Mouse (Mus musculus) forebrain, embryonic 10.5 days (tissue): ENCODE data around the gene Trmt1. TPM values are rescaled to one million over a fixed set of nuclear protein-coding genes. Genes with fewer than 3 reads are reported as not detected.

Source experiments
- DNase-seq: peaks from one replicate; pipeline ENCODE4 v3.0.0-alpha.2; 2017; ENCODE audit warnings: low spot score; ENCODE audit errors: extremely low spot score
- H3K27ac ChIP-seq: fragments of 300-500 bp; sonication (generic); 2 replicates; pipeline ENCODE4 v1.5.1; 2016; ENCODE audit warnings: mild to moderate bottlenecking
- H3K27me3 ChIP-seq: fragments of 300-500 bp; sonication (generic); 2 replicates; pipeline ENCODE4 v1.6.1; 2016; ENCODE audit warnings: mild to moderate bottlenecking; ENCODE audit not compliant: poor library complexity, severe bottlenecking
- H3K36me3 ChIP-seq: fragments of 300-500 bp; sonication (generic); replicated peaks from 2 replicates; pipeline ENCODE4 v1.6.1; 2016; ENCODE audit warnings: mild to moderate bottlenecking, moderate library complexity
- H3K4me1 ChIP-seq: fragments of 300-500 bp; sonication (generic); 2 replicates; pipeline ENCODE4 v1.6.1; 2016
- H3K4me3 ChIP-seq: fragments of 300-500 bp; sonication (generic); 2 replicates; pipeline ENCODE4 v1.5.1; 2016; ENCODE audit warnings: mild to moderate bottlenecking, moderate library complexity
- H3K9me3 ChIP-seq: fragments of 300-500 bp; sonication (generic); 2 replicates; pipeline ENCODE4 v1.6.1; 2016; ENCODE audit warnings: mild to moderate bottlenecking, moderate library complexity
- WGBS: fragments of 180-500 bp; shearing (Covaris S2); methylation state at CpG from one replicate; pipeline ENCODE4 v1.1.7; 2016; 5-methylcytosine and 5-hydroxymethylcytosine counted together
- polyA plus RNA-seq: library from polyadenylated mRNA; unstranded; fragments of >200 nt; fragmentation: Nextera tagmentation; extraction: Ambion mirVana; gene quantifications from 2 replicates; pipeline ENCODE4 v1.2.1, GENCODE M21; 2016

Gene Trmt1
- polyA plus RNA-seq, 1 experiment from 2014 or later = 68.8 TPM

GRCm38 (mm10) chr8:84724683-84725082, 38.6 kb downstream of the Trmt1 start:
- Histone ChIP-seq H3K9me3 (no peaks in the 10 kb centered on the region), H3K36me3 (no peaks in the 10 kb centered on the region; the same call in 1 of the 2 replicates), H3K4me3 (no peak overlapping the region), H3K4me1 (peaks cover 63% of the 10 kb centered on the region), H3K27me3 (peaks cover 98% of the 10 kb centered on the region), H3K27ac (peak overlapping the region; percentile 86)
- no peak for DNase-seq
- WGBS = 59% methylated on average over 9 of the region's 9 CpGs

DNA sequence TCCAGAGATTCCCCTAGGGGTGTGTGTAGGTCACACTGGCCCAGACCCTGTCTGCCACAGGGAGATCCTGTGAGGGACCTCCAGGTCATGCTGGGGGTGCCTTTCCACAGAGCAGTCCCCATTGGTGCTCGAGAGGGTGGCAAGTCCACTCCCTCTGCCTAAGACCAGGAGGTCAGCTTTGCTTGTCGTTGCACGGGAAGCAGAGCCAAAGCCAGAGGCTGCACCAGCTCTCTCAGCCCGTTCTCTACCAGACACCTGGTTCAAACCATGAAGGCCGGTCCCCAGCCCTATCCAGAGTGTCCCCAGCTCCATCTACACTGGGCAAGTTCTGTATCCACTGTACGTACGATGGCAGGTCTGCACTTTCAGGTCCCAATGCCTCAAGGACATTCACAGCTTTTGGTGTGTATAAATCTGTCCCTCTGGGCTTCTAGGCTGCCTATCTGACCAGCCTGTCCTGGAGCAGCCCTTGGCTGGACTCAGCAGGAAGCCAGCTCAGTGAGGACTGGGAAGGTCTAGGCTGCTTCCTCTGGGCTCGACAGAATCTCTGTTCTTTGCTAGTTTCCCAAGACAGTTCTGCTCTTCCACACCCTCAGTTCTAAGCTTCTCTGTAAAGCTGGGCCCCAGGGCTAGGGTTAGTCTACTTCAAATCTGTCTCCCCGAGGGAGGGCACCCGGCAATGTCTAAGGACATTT, 39.3 kb downstream of the Trmt1 start:
- Histone ChIP-seq H3K36me3 (no peaks in the 10 kb centered on the region; the same call in 1 of the 2 replicates), H3K27me3 (peaks cover 98% of the 10 kb centered on the region), H3K27ac (peak overlapping the region; percentile 86), H3K9me3 (no peaks in the 10 kb centered on the region), H3K4me1 (peaks cover 70% of the 10 kb centered on the region), H3K4me3 (no peak overlapping the region)
- WGBS = 63% methylated on average over 10 of the region's 10 CpGs
- DNase-seq = no peak

GRCm38 (mm10) chr8:84725941-84726259, 39.8 kb downstream of the Trmt1 start:
- H3K4me1 ChIP-seq = peaks cover 75% of the 10 kb centered on the region
- H3K27me3 ChIP-seq = peaks cover 98% of the 10 kb centered on the region
- H3K4me3 ChIP-seq = no peak overlapping the region
- 23% methylated on average over 3 of the region's 3 CpGs for whole genome bisulfite sequencing
- no peaks in the 10 kb centered on the region; the same call in 1 of the 2 replicates for H3K36me3 ChIP-seq
- no peak for DNase-seq
- H3K9me3 ChIP-seq = no peaks in the 10 kb centered on the region
- peak overlapping the region; percentile 86 for H3K27ac ChIP-seq

DNA sequence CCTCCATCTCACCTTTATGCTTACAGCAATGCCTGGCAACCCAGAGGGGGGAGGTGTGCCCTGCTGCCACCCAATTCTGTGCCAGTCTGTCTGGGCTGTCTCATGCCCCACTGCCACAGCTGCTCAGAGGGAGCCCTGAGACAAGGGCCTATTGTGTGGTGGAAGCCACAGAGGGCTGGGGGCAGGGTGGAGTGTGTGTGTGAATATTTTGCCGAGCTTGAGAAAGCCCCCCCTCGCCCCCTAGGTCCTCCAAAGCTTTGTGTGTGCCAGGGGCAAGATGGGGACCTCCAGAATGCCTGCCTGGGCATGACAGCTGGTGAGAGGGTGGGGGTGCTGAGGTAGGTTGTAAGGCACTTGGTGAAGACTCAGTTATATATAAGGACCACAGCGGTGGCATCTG, 42.4 kb downstream of the Trmt1 start:
- Histone ChIP-seq H3K27me3 (peaks cover 98% of the 10 kb centered on the region), H3K27ac (peak overlapping the region; percentile 44), H3K9me3 (no peaks in the 10 kb centered on the region), H3K4me3 (no peak overlapping the region), H3K4me1 (peaks cover 79% of the 10 kb centered on the region), H3K36me3 (no peaks in the 10 kb centered on the region; the same call in 1 of the 2 replicates)
- 70% methylated on average over 3 of the region's 3 CpGs for WGBS
- DNase-seq = no peak

GRCm38 (mm10) chr8:84729921-84730362, 43.8 kb downstream of the Trmt1 start:
- 93% methylated on average over 16 of the region's 16 CpGs for WGBS
- peaks cover 98% of the 10 kb centered on the region for H3K27me3 ChIP-seq
- H3K4me3 ChIP-seq = no peak overlapping the region
- no peak for DNase-seq
- H3K9me3 ChIP-seq = no peaks in the 10 kb centered on the region
- H3K27ac ChIP-seq = peak overlapping the region; percentile 80
- H3K36me3 ChIP-seq = no peaks in the 10 kb centered on the region; the same call in 1 of the 2 replicates
- H3K4me1 ChIP-seq = peaks cover 68% of the 10 kb centered on the region

DNA sequence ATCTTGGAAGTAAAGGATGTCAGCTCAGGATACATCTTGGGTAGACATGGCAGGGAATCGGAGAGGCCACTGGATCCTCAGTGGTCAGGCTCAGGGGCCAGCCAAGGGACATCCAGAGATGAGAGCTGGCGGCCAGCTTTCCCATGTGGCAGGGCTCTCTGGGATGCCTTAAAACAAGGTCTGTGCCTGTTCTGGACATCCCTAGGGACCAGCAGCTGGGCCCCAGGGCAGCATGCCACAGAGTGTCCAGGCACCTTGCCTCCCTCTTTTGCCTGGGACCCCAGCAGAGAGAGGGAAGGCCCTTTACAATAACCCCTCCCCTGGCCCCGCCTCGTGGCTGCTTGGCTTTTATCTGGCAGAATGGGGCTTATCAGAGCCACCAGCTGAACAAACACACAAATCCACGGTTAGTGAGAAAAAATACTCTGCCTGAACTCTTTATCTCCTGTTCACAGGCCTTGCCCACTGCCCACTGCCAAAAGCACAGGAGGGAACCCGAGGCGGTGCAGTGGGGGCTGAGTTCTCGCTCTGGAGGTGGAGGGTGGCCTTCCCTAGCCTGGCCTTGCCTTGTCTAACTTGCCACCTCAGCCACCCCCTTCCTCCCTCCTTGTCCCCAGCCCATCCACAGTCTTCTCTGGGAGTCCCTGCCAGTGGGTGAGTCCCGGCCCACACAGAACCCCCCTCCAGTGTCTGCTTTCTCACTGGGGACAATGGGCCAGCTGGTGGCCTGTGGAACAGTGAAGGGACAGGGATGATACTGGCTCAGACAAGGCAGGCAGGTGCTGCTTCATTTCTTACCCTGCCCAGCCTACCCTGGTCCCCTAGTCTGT, 44.6 kb downstream of the Trmt1 start:
- peaks cover 98% of the 10 kb centered on the region for H3K27me3 ChIP-seq
- peak overlapping the region; percentile 80 for H3K27ac ChIP-seq
- H3K4me3 ChIP-seq = peak overlapping the region; percentile 2; the same call in 1 of the 2 replicates
- H3K36me3 ChIP-seq = no peaks in the 10 kb centered on the region; the same call in 1 of the 2 replicates
- H3K4me1 ChIP-seq = peaks cover 68% of the 10 kb centered on the region
- no peak for DNase-seq
- no peaks in the 10 kb centered on the region for H3K9me3 ChIP-seq
- WGBS = 36% methylated on average over 9 of the region's 9 CpGs

DNA sequence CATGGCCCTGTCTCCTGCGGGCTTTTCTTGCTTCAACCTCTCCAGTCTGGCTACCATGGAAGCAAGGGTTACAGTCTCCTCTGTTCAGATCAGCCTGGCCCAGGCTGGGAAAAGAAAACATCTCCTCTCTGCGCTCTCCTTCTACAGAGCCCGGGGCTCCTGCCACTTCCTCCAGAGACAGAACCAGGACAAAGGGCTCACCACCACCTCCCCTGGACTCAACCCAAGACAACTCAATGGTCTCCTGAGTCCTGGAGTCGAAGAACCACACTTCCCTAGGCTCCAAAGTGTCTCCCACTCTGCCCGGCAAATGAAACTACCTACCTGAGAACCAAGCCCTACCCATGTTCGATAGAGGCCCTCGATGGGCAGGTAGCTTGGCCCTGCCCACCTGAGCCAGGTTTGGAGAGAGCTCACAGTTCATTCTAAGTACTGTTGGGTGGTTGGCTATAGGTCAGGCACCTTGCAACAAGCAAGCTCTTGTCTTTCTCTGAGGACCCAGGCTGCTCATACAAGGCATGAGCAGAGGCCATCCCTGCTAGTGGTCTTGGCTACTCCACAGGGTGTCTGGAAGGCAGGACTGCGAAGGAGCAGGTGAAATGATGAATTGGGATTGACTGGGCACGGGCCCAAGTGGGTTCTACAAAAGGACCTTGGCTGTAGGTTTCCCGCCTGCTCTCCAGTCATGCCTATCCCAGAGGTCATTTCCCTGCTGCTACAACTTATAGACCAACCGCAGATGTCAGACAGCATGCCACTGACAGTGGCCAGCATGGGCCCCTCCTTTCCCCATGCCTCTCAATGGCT, 45.5 kb downstream of the Trmt1 start:
- H3K4me3 ChIP-seq = no peak overlapping the region
- no peaks in the 10 kb centered on the region; the same call in 1 of the 2 replicates for H3K36me3 ChIP-seq
- H3K4me1 ChIP-seq = peaks cover 69% of the 10 kb centered on the region
- DNase-seq = no peak
- H3K27ac ChIP-seq = peak overlapping the region; percentile 80
- H3K9me3 ChIP-seq = no peaks in the 10 kb centered on the region
- H3K27me3 ChIP-seq = peaks cover 98% of the 10 kb centered on the region
- WGBS = 73% methylated on average over 11 of the region's 11 CpGs

DNA sequence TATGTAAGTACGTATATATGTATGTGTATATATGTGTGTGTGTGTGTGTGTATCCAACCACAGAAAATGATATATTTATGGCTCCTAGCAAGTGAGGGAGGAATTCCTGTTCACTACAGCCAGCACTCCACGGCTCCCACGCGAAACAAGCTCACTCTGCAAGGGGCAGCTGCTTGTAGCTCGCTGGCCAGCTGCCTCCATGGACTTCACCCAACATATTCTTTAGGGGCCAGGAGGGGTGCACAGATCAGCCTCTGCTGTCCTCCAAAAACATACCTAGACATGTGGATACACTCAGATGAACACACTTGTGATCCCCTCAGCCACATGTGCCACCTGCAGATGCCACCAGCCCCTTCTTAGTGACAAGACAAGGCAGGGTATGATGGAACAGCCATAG, 46.4 kb downstream of the Trmt1 start:
- DNase-seq = no peak
- H3K27me3 ChIP-seq = peaks cover 98% of the 10 kb centered on the region
- peaks cover 74% of the 10 kb centered on the region for H3K4me1 ChIP-seq
- H3K9me3 ChIP-seq = no peaks in the 10 kb centered on the region
- no peaks in the 10 kb centered on the region for H3K36me3 ChIP-seq
- H3K27ac ChIP-seq = 0 out of 2 replicates have a peak overlapping the region, but pooled peaks have one; percentile 45
- no peak overlapping the region for H3K4me3 ChIP-seq
- 83% methylated on average over 5 of the region's 5 CpGs for whole genome bisulfite sequencing

DNA sequence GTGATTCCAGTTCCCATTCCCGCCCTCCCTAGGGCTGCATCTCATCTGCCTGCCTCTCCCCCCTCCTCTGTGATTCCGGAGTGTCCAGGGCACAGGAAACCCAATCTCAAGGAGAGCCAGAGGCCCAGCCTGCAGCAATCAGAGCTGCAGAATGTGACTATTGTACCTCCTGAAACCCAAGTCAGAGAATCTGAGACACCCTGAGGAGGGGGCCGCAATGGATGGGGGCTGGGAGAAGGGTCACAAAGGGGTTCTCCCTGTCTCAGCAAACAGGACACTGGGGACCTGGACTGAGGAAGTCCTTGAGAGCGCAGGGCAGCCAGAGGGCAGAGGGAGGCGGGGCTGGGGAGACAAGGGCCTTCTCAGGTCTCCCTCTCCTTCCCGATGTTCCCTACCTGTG, 46.9 kb downstream of the Trmt1 start:
- WGBS = 40% methylated on average over 6 of the region's 6 CpGs
- Histone ChIP-seq H3K9me3 (no peaks in the 10 kb centered on the region), H3K27ac (peak overlapping the region; percentile 45; the same call in 1 of the 2 replicates), H3K4me1 (peaks cover 79% of the 10 kb centered on the region), H3K36me3 (no peaks in the 10 kb centered on the region), H3K4me3 (no peak overlapping the region), H3K27me3 (peaks cover 98% of the 10 kb centered on the region)
- no peak for DNase-seq

GRCm38 (mm10) chr8:84733959-84734358, 47.9 kb downstream of the Trmt1 start:
- Histone ChIP-seq H3K36me3 (no peaks in the 10 kb centered on the region), H3K9me3 (no peaks in the 10 kb centered on the region), H3K4me1 (peaks cover 80% of the 10 kb centered on the region), H3K27ac (peak overlapping the region; percentile 45; the same call in 1 of the 2 replicates), H3K27me3 (peaks cover 98% of the 10 kb centered on the region), H3K4me3 (no peak overlapping the region)
- DNase-seq = no peak
- WGBS = 85% methylated on average over 6 of the region's 6 CpGs

- Histone ChIP-seq H3K27ac (no peak overlapping the region), H3K4me1 (peaks cover 84% of the 10 kb centered on the region), H3K9me3 (no peaks in the 10 kb centered on the region), H3K4me3 (no peak overlapping the region), H3K36me3 (no peaks in the 10 kb centered on the region), H3K27me3 (peaks cover 100% of the 10 kb centered on the region)
- no peak for DNase-seq
- WGBS = 87% methylated on average over 2 of the region's 2 CpGs
Measured at GRCm38 (mm10) chr8:84734680-84735079, 48.6 kb downstream of the Trmt1 start.

DNA sequence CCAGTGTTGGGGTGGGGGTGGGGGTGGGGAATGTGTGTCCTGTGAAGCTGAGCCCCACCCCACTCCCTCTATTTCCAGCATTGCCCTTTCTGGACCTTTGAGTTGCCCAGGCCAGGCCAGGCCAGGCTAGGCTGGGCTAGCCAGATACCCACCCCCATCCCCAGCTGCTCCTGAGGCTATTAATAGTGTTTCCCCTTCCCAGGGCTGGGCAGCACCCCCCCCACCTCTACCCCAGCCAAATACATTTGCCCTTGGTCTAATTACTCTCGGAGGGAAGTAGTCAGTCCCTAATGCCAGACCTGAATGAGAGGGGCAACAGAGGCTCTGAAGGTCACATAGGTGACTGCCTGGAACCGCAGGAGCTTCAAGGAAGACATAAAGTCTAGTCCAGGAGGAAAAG, 49.5 kb downstream of the Trmt1 start:
- DNase-seq = no peak
- Histone ChIP-seq H3K4me1 (peaks cover 84% of the 10 kb centered on the region), H3K36me3 (no peaks in the 10 kb centered on the region), H3K9me3 (no peaks in the 10 kb centered on the region), H3K27ac (peak overlapping the region; percentile 4; the same call in 1 of the 2 replicates), H3K4me3 (no peak overlapping the region), H3K27me3 (peaks cover 100% of the 10 kb centered on the region)
- WGBS = 38% methylated on average over 2 of the region's 2 CpGs
